Mouse (Mus musculus) midbrain, embryonic 10.5 days (tissue): ENCODE results near the gene Diras2. TPM values are rescaled to one million over a fixed set of nuclear protein-coding genes. Genes with fewer than 3 reads are reported as not detected.

ENCODE experiments used
- DNase-seq: peaks from one replicate; pipeline ENCODE4 v3.0.0-alpha.2; 2017; ENCODE audit warnings: low spot score
- H3K27ac ChIP-seq: fragments of 300-500 bp; sonication (generic); replicated peaks from 2 replicates; pipeline ENCODE4 v1.5.1; 2016; ENCODE audit warnings: mild to moderate bottlenecking
- H3K27me3 ChIP-seq: fragments of 300-500 bp; sonication (generic); 2 replicates; pipeline ENCODE4 v1.6.1; 2016; ENCODE audit warnings: low read depth, mild to moderate bottlenecking; ENCODE audit not compliant: poor library complexity, severe bottlenecking
- H3K36me3 ChIP-seq: fragments of 300-500 bp; sonication (generic); 2 replicates; pipeline ENCODE4 v1.6.1; 2016; ENCODE audit warnings: mild to moderate bottlenecking, moderate library complexity
- H3K4me1 ChIP-seq: fragments of 300-500 bp; sonication (generic); 2 replicates; pipeline ENCODE4 v1.6.1; 2016
- H3K4me3 ChIP-seq: fragments of 300-500 bp; sonication (generic); 2 replicates; pipeline ENCODE4 v1.5.1; 2016; ENCODE audit warnings: mild to moderate bottlenecking, moderate library complexity
- H3K9me3 ChIP-seq: fragments of 300-500 bp; sonication (generic); replicated peaks from 2 replicates; pipeline ENCODE4 v1.6.1; 2016; ENCODE audit warnings: mild to moderate bottlenecking
- WGBS: fragments of 180-500 bp; shearing (Covaris S2); methylation state at CpG from one replicate; pipeline ENCODE4 v1.1.7; 2016; 5-methylcytosine and 5-hydroxymethylcytosine counted together
- polyA plus RNA-seq: library from polyadenylated mRNA; unstranded; fragments of >200 nt; fragmentation: Nextera tagmentation; extraction: Ambion mirVana; gene quantifications from 2 replicates; pipeline ENCODE4 v1.2.1, GENCODE M21; 2016

Gene Diras2
- polyA plus RNA-seq, 1 experiment from 2014 or later, result 0.04 TPM

GRCm38 (mm10) chr13:52469795-52470690 is 61.0 kb downstream of the Diras2 start:
- Histone ChIP-seq H3K27ac (peak overlapping the region; percentile 67; the same call in 1 of the 2 replicates), H3K4me3 (no peak overlapping the region), H3K36me3 (no peaks in the 10 kb centered on the region), H3K4me1 (peaks cover 28% of the 10 kb centered on the region), H3K27me3 (peaks cover 20% of the 10 kb centered on the region; the same call in 1 of the 2 replicates), H3K9me3 (no peaks in the 10 kb centered on the region)
- DNase-seq, result peak; percentile 51
- WGBS, result 46% methylated on average over 10 of the region's 10 CpGs

- Histone ChIP-seq H3K4me1 (peaks cover 20% of the 10 kb centered on the region), H3K9me3 (no peaks in the 10 kb centered on the region), H3K4me3 (no peak overlapping the region), H3K27ac (no peak overlapping the region), H3K27me3 (no peaks in the 10 kb centered on the region), H3K36me3 (no peaks in the 10 kb centered on the region)
- WGBS, result 90% methylated on average over 6 of the region's 6 CpGs
- no peak for DNase-seq
Measured at GRCm38 (mm10) chr13:52465141-52465540, 65.9 kb downstream of the Diras2 start.

GRCm38 (mm10) chr13:52459982-52460381 is 71.1 kb downstream of the Diras2 start:
- H3K36me3 ChIP-seq, result no peaks in the 10 kb centered on the region
- H3K4me3 ChIP-seq, result no peak overlapping the region
- no peaks in the 10 kb centered on the region for H3K9me3 ChIP-seq
- H3K4me1 ChIP-seq, result peaks cover 13% of the 10 kb centered on the region
- WGBS, result 79% methylated on average over 7 of the region's 7 CpGs
- no peak overlapping the region for H3K27ac ChIP-seq
- DNase-seq, result no peak
- no peaks in the 10 kb centered on the region; the same call in 1 of the 2 replicates for H3K27me3 ChIP-seq

- peaks cover 13% of the 10 kb centered on the region for H3K4me1 ChIP-seq
- H3K27me3 ChIP-seq, result no peaks in the 10 kb centered on the region; the same call in 1 of the 2 replicates
- DNase-seq, result peak; percentile 51
- no peaks in the 10 kb centered on the region for H3K36me3 ChIP-seq
- H3K27ac ChIP-seq, result no peak overlapping the region; the same call in 1 of the 2 replicates
- no peaks in the 10 kb centered on the region for H3K9me3 ChIP-seq
- WGBS, result 67% methylated on average over 11 of the region's 11 CpGs
- no peak overlapping the region for H3K4me3 ChIP-seq
Measured at GRCm38 (mm10) chr13:52457889-52458324, 73.2 kb downstream of the Diras2 start.

DNA sequence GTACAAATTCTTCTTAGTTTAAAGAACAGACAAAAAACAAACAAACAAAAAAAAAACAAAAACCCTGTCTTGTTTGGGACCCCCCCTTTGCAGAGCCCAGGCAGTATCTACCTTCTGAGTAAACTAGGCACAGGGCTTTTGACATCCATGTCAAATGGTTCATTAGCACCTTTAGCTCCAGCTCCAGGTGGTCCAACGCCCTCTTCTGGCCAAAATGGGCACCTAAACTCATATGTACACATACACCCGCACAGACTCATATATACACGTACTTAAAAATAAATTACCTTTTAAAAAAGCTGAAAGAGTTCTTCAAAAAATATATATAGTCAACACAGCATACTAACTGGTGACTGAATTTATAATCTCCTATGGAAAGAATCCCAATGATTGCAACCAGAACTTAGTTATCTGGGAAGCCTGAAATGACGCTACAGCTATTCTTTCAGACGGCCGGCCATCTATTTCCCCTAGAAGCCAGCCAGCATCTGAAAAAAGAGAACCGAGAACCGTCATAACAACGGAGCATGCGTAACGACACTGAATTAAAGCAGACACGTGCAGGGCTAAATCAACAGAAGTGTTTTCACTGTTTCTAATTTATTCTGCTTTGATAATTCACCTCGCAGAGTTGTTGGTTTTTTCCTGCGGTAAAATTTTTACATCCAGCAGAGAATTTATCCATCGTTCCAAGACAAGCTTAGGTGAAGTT is 73.7 kb downstream of the Diras2 start:
- no peak for DNase-seq
- Histone ChIP-seq H3K36me3 (no peaks in the 10 kb centered on the region), H3K4me1 (peaks cover 17% of the 10 kb centered on the region), H3K4me3 (no peak overlapping the region), H3K27ac (no peak overlapping the region), H3K27me3 (no peaks in the 10 kb centered on the region; the same call in 1 of the 2 replicates), H3K9me3 (no peaks in the 10 kb centered on the region)
- WGBS, result 77% methylated on average over 15 of the region's 15 CpGs

DNA sequence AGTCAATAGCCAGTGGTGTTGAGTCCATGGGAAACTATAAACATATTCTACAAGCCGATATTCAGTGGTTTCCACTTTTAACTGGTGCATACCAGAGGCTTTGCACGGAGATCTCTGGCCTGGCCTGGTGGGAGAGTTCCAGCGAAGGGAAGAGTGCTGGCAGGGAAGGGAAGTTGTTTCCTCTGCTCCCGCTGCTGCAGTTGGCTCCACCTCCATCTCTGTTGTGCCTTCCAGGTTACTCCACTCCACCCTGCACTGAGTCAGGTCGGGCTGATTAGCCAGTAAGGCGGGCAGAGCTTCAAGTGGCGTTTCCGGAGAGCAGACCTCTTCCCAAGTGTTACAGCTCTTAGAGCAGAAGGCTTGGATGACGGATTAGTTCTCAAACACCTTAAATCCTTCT is 75.8 kb downstream of the Diras2 start:
- no peaks in the 10 kb centered on the region; the same call in 1 of the 2 replicates for H3K27me3 ChIP-seq
- H3K9me3 ChIP-seq, result no peaks in the 10 kb centered on the region
- H3K36me3 ChIP-seq, result no peaks in the 10 kb centered on the region
- no peak overlapping the region for H3K27ac ChIP-seq
- no peak for DNase-seq
- 58% methylated on average over 9 of the region's 9 CpGs for WGBS
- no peak overlapping the region for H3K4me3 ChIP-seq
- H3K4me1 ChIP-seq, result peaks cover 25% of the 10 kb centered on the region

DNA sequence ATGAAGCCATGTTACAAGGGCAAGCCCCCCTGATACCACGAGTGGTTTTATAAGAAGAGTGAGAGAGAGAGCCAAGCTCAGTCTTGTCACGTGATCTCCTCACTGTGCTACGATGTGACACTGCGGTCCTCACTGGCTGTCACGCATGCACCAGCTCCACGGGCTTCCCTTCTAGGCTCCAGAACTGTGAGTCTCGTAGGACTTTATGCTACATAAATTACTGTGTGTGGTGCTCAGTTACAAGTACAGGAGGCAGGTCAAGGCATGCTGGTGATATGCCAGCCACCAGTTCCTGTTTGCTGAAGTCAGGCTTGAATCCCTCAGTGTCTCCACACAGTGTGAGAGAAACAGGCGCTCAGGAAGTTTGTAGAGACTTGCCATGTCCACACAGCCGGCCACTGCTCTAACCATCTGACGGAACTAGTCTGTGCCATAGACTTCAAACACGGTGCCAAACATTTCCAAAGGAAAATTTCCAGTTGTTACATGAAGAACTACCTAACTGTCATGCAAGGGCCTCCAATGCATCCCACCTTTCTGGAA is 76.3 kb downstream of the Diras2 start:
- 90% methylated on average over 11 of the region's 11 CpGs for WGBS
- Histone ChIP-seq H3K4me1 (peaks cover 20% of the 10 kb centered on the region), H3K9me3 (no peaks in the 10 kb centered on the region), H3K27me3 (no peaks in the 10 kb centered on the region; the same call in 1 of the 2 replicates), H3K36me3 (no peaks in the 10 kb centered on the region), H3K4me3 (no peak overlapping the region), H3K27ac (no peak overlapping the region)
- no peak for DNase-seq

Other genes starting within 250 kb of the Diras2 start
- 2.3 and 3.0 TPM in 2 replicates for gene Syk, start 51.9 kb upstream of the Diras2 start, polyA plus RNA-seq